Mouse (Mus musculus) v-Abl transformed pro-B cells (cell line): Measurements from ENCODE around the gene Foxn3.

ENCODE experiments used
- in situ Hi-C, 2 experiments: fragments of 400-800 bp; cut with MboI; formaldehyde crosslinking; loops; one replicate each; pipeline ENCODE4 v1.15.1; 2025; ENCODE audit not compliant: unreplicated experiment in 2 of 2

The Foxn3 gene

DNA sequence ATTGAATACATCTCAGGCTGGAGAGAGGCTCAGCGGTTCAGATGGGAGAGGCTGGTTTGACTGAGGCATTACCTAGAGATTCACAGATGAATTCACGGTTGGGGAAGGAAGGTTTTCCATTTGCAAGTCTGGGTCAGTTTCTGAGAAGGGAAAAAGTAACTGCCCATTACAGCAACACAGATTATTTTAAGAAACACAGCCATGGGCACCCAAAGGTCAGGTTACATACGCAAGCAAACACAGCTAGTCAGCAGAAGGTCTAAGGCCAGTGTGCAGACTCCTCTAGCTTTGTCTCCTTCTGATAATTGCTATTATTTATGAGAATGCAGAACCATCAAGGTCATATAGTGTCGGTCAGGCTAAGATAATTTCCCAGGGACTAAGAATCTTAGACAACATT is 284.0 kb downstream of the Foxn3 start:
- in situ Hi-C loops = no loop called here

DNA sequence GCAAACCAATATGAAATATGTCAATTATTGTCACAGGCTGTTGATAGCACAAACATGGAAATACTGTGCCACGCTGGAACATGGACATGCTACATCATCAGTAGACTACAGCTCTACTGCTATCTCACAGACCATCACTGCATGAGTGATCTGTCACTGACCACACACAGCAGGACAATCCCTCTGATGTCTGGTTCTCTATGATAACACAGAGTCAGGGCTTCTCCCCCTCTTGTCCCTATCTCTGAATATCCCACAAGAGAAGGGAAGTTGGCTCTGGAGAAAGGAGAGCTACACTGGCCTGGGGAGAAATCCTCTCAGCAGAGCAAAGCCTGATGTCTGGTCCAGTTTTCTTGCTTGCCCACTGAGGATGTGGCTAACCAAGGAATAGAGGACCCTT is 288.8 kb downstream of the Foxn3 start:
- in situ Hi-C loops = no loop called here

DNA sequence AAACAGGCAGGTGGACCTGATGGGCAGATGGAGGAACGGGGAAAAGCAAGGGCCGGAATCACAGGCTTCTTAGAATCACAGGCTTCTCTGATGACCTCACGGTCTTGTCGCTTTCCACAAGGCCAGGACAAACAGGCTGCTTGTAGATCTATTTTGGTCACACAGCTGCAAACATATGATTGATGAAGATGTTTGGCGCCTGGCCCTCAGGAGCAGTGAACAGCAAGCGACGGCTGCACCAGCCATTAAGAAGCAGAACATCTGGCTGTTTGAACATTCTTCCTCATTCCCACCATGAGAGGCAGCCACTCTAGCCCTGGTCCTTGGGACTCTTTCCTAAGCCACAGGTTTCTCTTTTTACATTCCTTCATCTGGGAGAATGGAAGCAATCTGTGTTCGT is 294.0 kb downstream of the Foxn3 start:
- in situ Hi-C loops = no loop called here

DNA sequence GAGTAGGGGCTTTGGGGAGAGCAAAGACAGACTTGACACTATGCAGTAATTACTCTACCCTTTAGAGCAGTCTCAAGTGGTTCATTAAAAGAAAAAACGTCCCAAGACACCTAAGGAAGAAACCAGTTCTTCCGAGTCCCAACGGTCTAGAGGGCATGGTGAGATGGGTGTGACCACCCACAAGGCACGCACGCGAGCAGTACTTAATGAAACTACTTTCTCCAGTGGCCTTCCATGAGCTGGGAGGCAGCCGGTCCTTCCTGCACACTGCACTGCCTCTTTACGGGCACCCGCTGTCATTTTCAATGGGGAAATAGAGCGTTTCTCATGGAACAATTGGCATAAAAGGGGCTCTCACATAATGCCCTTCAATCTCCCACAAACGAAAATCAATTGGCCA is 294.4 kb downstream of the Foxn3 start:
- in situ Hi-C loops = no loop called here

DNA sequence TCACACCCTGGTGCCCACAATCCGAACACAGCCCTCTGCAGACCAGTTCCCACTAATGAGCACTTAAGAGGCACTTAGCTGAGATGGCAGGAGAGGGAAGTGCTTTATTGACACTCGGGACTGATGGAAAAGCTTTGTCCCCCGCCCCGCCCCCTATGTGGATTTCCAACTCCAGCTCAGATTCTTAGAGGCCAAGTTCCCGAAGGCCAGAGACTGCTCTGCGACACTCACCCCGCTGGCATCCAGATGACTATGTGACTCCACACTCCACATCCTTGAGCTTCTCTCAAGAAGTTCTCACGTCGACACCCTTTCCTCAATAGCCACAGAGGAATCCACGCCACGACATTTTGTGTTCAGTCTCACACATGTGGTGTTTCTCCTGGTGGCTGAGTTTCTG is 295.6 kb downstream of the Foxn3 start:
- in situ Hi-C loops = no loop called here

DNA sequence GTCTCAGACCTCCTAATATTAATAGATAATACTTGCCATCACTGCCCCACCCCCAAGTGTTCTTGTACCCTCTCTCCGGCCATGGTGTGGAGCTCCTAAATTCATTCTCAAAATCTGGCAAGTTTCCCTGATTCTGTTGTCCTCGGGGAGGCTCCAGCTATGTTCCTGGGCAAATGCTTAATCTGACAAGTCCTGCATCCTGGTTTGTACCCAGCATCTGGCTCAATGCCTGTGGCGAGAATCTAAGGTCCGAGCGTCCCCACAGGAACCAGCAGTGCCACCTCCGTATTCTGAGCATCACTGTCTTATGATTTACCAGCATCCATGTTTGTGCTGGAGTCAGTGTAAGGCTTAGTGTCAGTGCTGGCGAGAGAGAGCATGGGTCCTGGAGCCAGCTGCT is 296.9 kb downstream of the Foxn3 start:
- in situ Hi-C loops = no loop called here

DNA sequence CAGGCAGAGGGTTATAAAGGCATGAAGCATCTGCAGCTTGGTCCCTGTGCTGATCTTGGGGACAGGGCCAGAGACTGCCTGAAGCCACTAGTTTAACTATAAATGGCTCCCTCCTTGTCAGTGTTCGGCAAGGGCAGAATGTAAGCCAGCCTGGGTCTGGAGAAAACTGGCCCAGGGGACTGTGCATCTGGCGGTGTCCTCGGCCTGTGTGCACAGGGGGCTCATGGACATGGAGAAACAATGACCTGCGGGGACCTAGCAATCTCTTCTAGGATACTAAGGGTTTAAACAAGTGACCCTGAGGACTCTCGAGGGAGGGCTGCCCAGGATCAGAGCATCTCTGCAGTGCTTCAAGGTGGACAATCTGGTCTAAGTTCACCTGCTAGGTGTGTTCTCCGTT is 297.6 kb downstream of the Foxn3 start:
- in situ Hi-C loops = no loop called here

DNA sequence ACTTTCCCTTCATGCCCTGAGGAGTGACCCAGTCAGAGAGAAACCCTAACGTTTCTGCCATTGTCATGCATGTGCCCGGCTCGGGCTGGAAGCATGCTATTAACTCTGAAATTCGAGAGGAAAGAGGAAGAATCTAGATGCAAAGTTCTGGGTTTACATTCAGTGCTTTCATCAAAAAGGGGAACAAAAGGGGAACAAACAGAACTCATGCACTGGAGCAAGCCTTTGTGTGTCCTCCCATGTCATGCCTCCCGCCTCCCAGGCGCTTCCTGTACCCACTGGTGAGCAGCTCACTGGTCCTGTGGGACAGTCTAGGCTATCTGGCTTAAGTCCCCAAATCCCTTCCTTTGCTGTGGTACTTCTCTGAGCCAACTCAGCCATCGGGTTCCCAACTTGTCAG is 299.0 kb downstream of the Foxn3 start:
- in situ Hi-C loops = no loop called here

DNA sequence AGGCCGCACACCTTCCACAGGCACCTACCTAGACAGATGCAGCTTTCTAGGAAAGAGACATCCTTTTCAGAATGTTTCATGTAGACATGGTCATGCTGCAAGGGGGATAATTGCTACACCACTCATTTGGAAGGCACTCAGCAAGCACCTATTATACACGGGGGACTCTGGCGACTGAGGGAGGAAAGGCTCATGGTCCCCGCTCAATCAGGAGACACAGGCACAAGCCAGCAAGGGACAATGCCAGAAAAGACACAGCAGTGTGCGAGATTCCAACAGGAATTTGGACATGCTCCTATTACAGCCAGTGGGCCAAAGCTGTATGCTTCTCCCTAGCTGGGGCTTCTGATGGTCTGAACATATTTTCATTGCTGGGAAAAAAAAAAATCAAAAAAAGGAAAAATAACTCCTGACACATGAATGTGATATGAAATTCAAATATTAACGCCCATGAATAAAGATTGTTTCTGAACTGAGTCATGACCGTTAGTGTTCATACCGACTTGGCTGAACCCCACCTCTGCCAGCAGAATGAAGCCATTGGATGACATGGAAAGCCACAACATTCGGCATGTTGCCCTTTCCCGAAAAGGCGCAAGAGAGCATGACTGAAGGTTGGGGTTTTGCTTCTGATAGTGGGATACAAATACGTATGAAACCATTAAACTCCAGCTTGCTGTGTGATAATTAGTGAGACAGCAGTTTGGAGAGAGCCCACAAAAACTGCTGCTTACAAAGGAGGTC is 299.6 kb downstream of the Foxn3 start:
- in situ Hi-C loops = no loop called here

DNA sequence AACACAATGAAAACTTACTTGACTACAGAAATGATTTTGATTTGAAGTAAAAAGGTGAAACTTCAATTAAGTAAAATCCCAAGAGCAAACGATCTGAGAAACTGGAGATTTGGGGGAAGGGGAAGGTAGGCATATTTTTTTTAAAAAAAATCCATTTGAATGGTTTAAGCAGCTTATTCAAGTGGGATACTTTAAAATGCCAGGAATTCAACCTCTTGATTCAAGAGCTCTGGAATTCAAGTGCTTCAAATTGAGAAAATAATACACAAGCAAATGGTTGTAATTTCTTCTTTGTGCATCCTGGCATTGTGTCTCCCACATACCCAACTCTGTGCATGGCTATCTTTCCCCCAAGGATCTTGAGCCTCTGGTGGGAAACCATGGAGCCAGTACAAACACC is 300.5 kb downstream of the Foxn3 start:
- in situ Hi-C loops = no loop called here

DNA sequence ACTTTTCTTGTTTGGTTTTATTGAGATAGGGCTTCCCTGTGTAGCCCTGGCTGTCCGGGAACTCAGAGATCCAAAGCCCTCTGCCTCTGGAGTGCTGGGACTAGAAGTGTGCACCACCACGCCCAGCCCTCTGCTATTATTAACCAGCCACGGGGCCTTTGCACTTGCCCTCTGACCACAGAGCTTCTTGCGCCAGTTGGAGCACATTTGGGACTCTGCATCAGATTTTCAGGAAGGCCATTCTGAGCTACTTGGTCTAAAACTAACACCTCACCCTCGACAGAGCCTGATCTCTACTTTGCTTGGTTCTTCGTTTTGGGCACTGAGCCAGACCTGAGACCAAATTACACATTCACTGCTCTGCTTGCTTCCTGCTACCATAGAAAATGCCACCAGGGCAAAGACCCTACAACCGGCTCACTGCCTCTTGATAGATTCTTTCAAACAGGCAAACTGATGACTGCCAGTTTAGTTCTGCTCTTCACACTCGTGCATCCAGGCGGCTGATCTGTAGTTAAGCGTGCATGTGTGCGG is 301.2 kb downstream of the Foxn3 start:
- in situ Hi-C loops = no loop called here

DNA sequence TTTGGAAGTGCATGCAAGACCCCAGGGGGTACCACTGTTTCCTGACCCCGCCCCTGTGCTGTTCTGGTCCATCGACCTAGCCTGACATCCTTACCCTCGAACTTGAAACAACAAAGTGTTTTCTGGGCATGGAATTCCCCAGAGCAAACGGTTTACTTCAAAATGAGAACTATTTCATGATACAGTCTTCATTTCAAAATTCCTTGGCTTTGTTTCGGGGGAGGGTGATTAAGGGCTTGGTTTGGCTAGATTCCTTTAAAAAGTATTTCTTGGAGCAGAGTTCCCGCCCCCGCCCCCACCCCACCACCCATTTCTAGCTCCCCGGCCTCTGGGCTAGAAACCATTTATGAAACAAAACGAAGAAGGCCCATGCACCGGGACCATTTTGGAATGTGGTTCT is 303.2 kb downstream of the Foxn3 start:
- in situ Hi-C loops = no loop called here

DNA sequence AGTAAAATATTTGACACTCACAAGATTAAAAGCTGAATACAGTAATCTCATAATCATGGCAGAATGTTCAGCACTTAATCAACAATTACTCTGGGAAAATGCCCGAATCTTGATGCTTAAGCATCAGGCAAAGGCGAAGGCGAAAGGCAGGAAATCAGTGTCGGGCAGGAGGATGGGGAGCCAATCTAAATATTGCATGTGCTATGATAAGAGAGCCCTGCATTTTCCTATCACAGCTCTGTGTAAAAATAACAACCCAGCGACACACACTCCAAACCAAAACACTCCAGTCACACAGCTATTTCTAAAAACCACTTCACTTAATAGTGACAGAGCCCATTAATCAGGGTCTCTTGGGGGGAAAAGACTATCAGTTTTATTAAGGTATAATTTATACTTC is 305.8 kb downstream of the Foxn3 start:
- in situ Hi-C loops = no loop called here

DNA sequence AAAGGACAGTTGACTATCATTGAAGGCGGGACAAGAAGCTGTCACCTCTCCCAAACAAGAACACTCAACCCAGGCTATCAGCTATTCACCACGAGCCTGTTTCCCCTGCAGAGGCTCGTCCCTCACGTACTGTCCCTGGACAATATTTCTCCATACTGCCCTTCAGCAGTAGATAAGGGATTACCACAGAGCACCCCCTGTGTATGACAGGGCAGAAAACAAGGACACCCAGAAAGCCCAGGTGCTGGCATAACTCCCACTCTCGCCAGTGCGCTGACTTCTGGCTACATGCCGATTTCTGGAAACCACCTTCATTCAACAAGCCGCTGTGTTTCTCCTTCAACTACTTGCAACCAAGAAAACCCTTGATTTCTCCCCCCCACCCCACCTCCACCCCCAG is 306.4 kb downstream of the Foxn3 start:
- in situ Hi-C loops = no loop called here

DNA sequence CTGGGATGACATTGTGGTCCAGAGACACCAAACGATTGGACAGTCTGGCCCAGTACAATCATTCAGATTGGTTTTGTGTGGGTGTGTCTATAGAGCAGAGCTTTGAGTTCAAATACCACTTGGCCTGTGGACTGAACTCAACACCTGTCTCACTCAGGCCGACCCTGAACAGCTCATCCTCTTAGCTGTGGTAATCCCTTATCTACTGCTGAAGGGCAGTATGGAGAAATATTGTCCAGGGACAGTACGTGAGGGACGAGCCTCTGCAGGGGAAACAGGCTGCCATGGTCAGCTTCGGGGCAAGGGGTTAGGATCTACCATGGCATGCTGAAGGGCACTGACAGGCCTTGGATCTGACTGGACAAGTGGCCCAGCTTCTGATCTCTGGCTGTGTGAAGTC is 306.9 kb downstream of the Foxn3 start:
- in situ Hi-C loops = no loop called here

DNA sequence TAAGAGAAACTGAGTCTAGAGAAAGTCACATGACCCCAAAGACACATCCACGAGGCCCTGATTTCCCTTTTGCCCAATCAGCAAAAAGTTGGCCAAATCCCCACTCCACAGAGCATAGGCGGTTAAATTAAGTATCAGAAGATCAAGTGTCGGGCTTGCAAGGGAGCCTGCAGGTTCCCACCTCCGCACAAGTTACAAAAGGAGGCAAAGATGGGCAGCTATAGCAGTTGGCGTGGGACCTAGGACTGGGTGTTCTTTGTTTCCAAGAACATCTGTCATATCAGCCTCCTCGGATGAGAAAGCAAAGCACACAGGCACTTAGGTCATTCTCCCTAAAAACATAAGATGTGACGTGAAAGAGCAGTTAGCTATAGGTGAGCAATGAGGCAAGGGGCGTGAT is 308.9 kb downstream of the Foxn3 start:
- in situ Hi-C loops = no loop called here

DNA sequence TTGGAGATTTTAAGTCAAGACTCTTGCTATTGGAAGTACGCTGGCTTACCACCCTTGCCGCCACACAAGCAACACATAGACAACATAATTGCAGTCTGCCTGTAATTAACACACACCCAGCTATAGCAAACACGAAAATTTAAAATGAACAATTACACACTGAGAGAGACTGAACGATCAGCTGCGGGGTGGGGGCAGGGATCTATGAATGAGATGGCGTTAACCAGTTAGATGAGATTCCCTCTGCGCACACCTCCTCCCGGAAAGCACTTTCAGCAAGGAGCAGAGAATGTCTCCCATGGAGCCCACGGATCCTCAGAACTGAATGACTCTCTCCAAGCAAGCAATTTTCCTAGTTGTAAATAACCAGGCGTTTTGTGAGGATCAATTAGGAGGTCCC is 309.8 kb downstream of the Foxn3 start:
- in situ Hi-C loops = no loop called here

DNA sequence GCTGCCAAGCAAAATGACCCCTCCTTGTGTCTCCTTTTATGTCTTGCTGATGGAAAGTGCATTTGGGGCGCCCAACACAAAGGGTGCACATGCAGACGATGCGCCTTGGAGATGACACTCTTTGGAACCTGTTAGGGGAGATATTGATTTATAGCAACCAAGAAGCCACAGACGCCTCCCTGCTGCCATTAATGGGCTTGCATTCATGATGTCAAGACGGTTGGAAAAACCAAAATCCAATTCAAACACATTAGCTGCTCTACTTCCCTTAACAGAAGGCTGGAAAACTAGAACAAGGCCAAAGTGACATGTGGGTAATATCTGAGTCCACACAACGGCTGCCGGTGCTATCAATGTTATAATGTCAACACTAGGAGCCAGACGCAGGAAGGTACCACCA is 314.8 kb downstream of the Foxn3 start:
- in situ Hi-C loops = no loop called here

DNA sequence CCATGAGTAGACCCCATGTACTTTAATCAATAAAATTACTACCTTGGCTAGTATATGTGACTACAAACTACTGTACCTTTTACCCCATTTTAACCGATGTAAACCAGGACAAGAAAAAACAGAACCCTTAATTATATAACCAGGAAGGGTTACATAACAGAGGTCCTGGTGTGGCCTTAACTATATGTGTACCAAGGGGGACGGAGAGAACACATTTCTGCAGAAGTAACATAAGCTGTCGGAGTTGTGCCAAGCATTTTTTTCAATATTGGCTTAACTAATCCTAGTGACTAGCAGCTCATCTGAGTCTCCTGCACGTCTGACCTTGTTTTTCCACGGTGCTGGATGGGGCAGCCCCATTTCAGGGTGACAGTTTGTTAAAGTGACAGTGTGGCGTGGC is 315.4 kb downstream of the Foxn3 start:
- in situ Hi-C loops = no loop called here

DNA sequence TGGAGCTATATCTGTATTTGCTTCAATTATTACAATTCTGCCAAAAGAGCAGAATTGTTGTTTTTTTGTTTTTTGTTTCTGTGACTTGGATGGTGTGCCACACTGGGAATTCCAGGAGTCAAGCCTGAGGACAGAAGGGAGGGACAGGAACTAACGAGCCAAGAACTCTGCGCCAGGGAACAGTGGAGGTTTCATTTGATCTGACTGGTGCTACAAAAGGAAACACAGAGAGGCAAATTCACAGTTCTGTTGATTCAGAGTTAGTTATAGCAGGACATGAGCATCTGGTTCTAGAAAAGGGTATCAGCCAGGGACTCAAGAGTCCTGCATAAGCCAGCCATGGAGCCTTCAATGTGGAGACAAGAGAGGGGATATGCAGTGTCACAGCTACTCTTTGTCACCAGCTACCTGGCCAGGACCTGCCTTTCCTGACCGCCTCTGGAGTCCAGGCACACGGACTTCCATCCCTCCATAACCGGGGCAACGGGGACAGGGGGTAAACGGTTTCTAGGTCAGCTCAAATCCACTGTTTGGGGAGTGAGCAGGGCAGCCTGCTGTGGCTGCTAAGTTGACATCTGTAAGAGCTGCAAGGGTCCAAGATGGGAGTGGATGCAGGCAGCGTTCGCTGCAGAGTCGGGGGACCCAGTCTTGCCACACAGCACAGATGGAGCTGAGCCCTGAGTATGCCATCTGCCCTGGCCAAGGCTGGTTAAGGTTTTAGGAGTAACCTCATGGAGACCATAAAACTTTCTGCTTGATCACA is 316.2 kb downstream of the Foxn3 start:
- in situ Hi-C loops = no loop called here

DNA sequence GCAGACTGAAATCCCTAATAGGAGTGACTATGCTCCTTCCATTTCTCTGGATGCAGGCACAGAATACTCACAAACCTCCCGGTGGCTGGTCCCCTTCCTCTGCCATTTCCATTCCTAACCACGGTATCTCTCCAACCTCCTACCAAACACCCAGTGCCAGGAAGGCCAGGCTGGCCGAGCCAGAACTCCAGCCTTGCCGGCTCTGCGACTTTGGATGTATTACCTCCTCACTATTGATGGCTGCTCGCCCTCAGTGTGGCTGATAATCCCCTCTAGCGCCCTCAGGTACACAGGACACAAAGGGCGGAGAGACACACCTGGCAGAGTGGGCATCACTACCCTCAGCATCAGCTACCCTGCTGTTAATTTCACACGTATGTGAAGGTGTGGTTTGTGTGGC is 318.7 kb downstream of the Foxn3 start:
- in situ Hi-C loops = no loop called here

DNA sequence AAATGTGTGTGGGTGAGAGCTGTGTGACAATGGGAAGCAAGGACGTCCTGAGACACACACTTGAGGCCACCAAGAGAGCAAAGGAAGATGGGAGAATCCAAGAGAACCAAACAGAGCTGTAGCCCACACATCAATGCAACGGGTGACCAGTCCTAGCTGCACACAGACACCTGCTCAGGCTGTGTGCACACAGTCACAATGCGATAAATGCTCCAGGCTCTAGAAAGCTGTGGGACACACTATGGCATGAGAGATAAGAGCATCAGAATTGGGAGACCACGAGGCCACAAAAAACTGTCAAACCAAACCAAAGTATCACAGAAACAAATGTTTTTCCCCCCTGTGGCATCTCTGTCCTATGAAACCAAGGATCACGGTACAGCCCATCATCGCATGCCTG is 319.1 kb downstream of the Foxn3 start:
- in situ Hi-C loops = no loop called here
